Mouse (Mus musculus) T-helper 2 cell (primary cell): ENCODE measurements around the gene Wdr82.

Experiments used
- in situ Hi-C: fragments of 300-600 bp; cut with MboI, MseI; formaldehyde crosslinking; loops from one replicate; pipeline ENCODE4 v1.15.1; 2025; ENCODE audit warnings: high pct_unique_total_duplicates

Wdr82 gene

DNA sequence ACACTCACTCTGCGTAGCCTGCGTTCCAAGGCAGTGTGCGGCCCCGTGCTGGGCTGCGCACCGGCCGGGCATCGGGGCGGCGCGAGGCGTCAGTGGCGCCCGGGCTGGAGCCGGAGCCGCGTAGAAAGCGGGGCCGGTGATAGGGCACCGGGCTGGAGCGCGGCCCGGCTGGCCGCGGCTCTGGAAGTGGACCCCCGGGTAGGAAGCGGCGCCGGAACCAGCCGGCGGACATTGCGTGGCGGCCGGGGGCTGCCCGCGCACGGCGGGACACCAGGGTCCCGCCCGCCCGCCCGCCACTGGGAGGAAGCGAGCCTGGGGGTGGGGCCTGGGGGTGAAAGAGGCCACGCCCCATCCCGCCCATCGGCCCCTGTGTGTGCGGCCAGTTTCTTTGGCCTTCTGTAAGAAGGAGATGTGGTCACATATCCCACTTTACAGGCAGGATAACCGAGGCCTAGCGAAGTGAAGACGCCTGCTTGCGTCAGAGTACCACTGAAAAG, 28.3 kb downstream of the Wdr82 start:
- in situ Hi-C loops: no loop called here

DNA sequence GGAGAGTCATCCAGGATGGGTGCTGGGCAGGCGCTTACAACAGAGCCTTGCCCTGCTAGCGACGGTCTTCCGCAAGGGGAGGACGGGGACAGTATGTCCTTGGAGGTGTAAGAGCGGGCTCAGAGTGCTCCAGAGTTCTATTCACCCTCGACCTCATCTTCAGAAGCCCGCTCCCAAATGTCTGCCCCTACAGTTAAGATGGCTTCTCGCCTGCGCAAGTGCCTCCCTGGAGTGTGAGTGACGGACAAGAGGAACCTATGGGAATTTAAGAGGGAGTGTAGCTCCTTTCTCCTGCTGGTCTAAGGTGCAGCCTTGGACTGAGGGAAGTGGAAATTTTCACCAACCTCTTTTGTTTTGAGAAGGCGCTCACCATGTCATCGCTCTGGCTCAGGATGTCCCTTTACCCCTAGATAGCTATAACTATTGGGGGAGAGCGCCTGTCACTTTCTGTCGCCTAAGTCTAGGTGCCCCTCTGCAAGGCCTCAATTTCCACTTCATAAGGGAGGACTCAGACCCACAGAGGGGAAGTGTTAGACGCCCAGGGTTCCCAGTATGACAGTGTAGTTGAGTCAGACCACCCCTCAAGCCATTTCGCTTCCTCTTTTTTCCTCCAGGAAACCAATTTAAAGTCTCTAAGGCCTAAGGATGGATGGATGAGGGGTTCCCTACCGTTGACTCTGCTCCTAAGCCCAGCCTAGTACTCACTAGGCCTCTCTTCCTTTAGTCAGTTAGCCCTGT, 29.0 kb downstream of the Wdr82 start, which contains the start of gene Ppm1m:
Gene Ppm1m, minus strand, starts transcription at position 212 of the 738 bp plus-strand sequence.
- in situ Hi-C loops: loop anchor here (10.0 kb wide), 1 partner anchor 1545 kb away; no protein-coding TSS in a partner anchor

DNA sequence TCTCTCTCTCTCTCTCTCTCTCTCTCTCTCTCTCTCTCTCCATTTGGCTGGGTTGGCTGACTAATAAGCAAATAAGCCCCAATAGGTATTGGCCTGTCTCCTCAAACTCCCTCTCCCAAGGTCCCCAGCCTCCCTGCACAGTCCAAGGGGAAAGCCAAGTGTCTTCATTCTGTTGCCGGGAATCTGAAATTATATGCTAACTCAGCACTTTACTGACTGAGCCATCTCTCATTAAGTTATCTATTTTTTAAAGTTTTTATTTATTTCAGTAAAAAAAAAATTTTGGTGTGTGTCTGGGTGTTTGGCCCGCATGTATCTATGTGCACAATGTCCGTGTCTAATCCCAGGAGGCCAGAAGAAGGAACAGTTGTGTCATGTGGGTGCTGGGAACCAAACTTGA, 31.2 kb downstream of the Wdr82 start:
- in situ Hi-C loops: loop anchor here (10.0 kb wide), 1 partner anchor 1543 kb away; no protein-coding TSS in a partner anchor

DNA sequence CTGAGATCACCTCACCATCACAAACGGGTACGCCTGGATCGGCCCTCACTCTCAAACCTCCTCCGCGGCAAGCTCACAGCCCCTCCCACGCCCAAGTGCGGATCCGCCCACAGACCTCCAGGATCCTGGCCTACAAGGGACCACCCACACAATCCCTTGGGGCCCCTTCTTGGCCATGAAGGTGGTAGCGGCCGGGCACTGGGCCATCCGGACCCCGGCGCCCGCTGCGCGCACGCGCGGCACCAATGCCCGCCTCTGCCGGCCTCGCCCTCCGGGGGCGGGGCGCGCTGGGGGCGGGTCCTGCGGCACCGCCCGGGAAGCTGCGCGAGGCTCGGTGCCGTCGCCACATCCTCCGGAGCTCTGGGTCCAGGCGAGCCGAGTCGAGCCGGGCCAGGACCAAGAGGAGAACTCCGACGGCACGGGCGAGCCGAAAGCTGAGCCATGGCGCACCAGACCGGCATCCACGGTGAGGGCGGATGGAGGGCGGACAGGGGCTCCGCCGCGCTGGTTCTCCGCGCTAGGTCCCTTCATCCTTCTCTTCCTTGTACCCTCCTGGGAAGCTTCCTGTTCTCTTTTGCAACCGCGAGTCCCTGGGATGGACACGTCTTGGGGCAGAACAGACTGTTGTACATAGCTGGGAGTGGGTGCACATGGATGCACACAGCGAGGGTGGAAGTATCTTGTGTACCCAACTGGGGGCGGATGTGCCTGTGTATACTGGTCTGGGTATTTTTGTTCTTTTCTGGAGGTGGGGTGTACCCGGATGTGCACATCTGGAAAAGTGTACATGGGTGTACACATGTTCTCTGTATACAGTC, 32.3 kb downstream of the Wdr82 start, which contains the start of gene Twf2:
Gene Twf2, plus strand, starts transcription at position 290 of the 818 bp plus-strand sequence.
- in situ Hi-C loops: loop anchor here (10.0 kb wide), 1 partner anchor 1542 kb away; no protein-coding TSS in a partner anchor

DNA sequence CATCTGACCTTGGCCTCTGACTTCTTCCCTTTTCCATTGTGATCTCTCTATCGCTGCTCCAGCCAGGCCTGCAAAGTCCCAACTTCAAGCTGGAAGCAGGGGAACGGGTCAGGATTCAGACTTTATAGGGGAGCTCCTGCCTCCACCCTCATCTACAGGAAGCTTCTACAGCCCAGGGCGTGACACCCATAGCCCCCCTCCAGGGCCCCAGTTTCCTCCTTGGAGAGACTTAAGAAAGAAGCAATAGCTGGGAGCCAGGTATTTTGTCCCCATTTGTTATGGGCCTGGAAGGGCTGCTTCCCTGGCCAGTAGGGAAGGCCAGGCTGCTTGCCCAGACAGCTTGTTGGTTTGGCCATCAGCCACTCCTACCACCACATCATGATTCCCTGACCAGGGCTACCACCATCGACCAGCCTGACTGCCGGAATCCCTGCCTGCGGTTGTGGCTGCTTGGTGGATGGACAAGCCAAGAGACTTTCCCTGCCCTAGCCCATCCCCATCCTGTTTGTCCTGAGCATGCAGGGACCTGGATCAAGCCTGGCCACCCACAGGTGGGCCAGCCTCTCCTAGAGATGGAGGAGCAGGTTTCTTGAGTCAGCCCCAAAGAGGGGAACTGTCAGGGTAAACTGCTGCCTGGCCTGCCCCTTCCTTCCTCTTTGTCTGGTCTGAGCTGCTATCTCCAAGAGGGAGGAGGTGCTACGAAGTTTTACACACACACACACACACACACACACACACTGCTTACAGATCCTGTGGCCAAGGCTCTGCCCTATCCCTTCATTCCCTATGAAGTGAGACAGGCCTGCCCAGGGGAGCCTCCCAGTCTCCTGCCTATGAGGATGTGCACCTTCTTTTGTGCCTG, 33.5 kb downstream of the Wdr82 start:
- in situ Hi-C loops: loop anchor here (10.0 kb wide), 1 partner anchor 1541 kb away; no protein-coding TSS in a partner anchor

DNA sequence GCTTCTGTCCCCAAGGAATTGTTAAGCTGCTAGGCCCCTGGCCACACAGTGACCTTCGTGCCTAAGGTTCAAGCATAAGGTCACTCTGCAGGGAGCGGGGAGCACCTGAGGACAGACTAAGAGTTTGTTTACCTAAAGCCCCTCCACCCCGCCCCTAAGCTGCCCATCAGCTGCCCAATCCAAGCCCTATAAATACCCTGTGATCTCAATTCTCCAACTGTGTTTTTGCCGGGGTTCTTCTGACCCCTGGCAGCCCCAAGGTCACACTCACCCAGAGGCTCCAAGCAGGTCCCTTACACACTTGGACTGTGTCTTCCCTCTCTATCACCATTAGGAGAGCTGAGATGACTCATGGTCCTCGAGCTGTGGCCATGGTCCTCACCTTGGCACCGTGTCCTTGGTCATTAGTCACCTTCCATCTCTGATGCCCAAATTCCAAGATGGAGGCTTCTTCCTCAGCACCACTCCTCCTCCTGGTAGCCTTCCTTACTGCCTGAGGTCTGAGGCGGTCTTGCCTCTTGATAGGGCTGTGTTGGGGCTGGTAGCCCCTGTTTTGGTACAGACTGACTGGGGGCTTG, 35.1 kb downstream of the Wdr82 start:
- in situ Hi-C loops: loop anchor here (10.0 kb wide), 1 partner anchor 1539 kb away; no protein-coding TSS in a partner anchor

DNA sequence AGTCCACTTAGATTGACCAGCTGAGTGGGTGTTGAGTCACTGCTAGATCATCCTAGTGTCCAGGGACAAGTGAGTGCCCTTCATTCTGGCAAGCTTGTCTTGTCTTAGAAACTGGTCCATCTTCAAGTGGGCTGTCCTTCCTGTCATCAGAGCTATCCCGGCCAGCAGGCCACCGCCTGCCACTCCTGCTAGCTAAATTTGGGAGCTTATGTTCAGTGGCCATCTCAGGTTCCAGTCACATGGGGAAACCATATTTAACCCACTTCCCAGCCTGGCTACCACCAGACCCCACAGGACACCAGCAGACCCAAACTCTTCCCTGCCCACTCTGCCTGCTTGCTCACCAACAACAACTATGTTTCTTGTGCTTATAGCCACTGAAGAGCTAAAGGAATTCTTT, 35.8 kb downstream of the Wdr82 start:
- in situ Hi-C loops: loop anchor here (10.0 kb wide), 1 partner anchor 1538 kb away; no protein-coding TSS in a partner anchor

DNA sequence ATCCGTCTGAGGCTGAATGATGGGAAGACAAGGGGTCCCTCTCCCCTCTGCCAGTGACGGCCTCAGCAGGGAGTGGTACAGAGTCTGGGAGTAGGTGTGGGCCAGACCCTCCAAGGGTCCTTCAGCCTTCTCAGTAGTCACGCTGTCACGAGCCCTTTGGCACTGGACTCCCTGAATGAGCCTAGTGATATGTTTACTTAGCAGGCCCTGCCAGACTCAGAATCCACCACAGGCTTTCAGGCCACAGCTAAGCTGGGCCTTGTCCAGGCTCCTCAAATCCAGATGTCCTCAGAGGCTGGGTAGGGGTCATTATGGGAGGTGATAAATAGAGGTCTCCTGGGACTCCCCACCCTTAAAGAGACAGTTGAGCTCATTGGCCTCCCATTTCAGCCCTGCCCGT, 37.5 kb downstream of the Wdr82 start:
- in situ Hi-C loops: loop anchor here (10.0 kb wide), 1 partner anchor 1537 kb away; no protein-coding TSS in a partner anchor

DNA sequence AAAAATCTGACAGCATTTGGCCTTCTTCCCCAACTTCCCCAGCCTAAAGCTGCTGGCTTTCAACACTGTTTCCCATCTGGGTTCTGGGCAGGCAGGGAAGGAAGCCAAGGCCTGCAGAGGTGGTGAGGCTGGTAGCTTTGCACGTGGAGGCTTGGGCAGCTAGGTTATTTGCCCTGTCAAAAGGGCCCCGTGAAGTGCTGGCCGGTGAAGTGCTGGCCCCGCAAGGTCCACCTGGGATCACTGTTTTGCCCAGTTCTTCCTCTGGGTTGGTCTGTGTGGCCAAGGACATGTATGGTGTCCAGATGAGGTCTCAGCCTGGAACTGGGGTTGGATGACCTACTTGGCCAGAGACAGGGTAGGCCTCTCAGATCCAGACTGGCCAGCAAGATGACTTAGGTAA, 39.2 kb downstream of the Wdr82 start:
- in situ Hi-C loops: loop anchor here (10.0 kb wide), 1 partner anchor 1535 kb away; no protein-coding TSS in a partner anchor

DNA sequence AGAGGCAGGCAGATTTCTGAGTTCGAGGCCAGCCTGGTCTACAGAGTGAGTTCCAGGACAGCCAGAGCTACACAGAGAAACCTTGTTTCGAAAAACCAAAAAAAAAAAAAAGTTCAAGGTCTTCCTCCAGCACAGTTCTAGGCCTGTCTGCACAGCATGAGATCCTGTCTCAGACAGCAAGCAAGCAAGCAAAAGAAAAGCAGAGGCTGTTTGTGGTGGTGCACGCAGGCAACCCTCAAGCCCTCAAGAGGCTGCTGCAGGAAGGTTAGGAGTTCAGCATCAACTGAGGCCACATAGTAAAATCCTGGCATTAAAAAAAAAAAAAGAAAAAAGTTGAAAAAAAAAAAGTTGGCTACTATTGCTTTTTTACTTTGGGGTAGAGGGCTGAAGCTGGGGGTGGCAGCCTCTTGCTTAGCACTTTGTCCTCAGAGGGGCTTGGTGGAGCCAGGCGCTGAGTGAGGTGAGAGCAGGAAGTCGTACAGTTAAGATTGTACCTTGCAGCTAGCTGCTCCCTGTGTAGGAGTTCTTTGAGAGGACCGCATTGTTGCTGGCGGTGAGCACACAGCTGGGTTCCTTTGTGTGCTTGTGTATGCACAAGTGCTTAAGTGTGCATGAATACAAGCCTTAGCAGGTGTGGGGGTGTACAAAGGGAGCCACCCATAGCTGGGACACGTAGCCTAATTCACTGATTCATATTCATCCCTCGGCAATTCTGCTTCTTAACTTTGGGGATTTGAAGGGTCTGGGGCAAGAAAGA, 40.3 kb downstream of the Wdr82 start:
- in situ Hi-C loops: no loop called here

DNA sequence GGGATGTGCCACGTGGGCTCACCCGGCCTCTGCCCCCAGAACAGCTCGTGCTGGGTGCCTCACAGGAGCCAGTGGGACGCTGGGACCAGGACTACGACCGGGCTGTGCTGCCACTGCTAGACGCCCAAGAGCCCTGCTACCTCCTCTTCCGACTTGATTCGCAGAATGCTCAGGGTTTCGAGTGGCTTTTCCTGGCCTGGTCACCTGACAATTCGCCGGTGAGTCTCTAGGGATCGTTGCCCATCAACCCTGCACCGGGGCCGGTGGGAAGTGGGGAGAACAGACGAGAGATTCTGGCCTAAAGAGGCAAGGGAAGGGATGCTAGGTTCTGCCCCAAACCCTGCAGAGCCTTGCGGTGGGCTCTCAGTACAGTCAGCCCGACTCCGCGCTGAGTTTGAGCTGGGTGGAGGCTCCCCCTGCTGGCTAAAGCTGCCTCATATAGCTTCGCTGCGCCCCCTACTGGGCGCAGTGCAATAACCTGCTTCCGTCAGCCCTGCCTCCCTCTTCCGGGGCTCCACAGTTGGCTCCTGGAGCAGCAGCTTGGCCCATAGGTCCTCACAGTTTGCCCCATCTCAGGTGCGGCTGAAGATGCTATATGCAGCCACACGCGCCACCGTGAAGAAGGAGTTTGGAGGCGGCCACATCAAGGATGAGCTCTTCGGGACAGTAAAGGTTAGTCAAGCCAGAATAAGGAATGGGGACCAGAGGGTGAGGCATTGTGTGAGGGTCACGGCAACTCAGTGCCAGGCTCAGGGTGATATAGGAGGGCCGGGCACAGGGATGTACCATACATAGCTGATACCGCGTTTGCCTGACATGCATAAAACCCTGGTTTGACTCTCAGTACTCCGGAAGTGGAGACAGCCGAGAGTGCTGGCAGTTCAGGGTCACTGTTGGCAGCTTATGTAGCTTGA, 41.2 kb downstream of the Wdr82 start:
- in situ Hi-C loops: no loop called here

DNA sequence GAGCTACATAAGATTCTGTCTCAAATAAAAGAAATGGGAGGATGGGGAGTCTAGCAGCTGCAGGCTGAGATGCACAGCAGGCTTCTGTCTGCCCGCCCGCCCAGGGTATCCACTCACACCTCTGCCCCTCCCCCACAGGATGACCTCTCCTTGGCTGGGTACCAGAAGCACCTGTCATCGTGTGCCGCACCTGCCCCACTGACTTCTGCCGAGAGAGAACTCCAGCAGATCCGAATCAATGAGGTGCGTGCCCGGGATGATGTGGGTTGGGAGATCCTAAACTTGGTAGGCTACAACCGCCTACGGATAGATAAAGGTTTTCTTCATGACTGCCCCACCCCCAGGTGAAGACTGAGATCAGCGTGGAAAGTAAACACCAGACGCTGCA, 41.9 kb downstream of the Wdr82 start:
- in situ Hi-C loops: no loop called here

DNA sequence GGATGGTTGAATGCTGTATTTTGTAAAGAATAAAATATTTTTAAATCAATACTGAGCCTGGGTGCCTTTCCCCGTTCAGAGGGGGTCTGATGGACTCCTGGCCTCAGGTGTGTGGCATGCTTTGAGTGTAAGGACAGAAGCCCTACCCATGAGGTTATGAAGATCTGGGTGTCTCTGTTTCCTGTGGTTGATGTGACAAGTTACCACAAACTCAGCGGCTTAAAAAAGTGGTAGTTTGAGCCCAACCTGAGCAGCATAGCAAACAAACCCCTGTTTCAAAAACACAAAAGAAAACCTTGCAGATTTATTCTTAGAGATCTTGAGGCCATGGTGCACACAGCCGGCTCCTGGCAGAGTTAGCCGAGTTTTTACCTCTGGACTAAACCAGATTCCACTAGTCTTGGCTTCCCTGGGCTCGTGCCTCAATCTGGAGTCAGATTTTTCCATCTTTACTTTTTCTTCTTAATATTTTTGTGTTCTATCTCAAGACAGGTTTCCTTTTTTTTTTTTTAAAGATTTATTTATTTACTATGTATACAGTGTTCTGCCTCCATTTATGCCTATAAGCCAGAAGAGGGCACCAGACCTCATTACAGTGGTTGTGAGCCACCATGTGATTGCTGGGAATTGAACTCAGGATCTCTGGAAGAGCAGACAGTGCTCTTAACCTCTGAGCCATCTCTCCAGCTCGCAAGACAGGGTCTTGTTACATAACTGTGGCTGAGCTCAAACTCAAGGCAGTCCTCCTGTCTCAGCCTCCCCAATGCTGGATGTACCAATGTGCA, 44.8 kb downstream of the Wdr82 start:
- in situ Hi-C loops: no loop called here

DNA sequence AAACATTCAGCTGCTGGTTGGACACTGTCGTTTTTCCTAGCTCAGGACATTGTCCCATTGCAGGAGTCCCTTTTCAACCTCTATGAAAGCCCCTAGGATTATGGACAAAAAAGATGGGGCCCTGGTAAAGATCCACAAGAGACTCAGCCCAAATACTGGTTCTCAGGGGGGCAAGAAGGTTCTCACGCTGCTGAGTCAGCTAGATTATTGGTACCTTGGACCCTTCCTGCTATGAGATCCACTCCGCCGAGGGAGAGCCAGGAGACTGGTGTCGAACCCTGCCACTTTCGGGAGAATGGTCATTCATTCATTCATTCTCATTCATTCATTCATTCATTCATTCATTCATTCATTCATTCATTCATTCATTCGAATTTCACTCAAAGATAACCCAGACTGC, 46.2 kb downstream of the Wdr82 start:
- in situ Hi-C loops: no loop called here

DNA sequence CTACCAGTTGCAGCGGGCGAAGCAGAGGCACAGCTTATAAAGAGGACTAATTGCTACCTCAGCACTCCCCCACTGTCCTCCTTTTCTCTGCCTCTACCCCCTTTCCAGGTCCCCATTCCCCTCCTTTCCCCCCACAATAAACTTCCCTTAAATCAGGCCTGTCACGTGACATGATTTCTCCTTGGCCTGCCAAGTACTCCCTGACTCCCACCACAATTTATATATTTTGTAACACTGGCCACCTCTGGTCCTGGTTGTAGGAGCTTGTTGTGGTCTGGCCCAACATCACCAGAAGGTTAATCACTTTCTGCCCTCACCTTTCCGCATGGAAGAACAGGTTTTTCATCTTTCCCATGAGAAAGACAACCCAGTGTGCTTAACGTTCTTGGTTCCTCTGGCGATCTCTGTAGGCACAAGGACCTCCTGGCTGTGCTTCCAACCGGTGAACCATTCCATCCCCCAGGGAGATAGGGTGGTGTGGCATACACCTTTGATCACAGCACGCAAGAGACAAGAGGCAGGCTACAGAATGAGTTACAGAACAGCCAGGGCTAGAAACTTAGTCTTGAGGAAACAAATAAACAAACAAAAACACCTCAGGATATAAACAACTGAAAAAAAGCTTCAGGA, 50.3 kb downstream of the Wdr82 start:
- in situ Hi-C loops: no loop called here

DNA sequence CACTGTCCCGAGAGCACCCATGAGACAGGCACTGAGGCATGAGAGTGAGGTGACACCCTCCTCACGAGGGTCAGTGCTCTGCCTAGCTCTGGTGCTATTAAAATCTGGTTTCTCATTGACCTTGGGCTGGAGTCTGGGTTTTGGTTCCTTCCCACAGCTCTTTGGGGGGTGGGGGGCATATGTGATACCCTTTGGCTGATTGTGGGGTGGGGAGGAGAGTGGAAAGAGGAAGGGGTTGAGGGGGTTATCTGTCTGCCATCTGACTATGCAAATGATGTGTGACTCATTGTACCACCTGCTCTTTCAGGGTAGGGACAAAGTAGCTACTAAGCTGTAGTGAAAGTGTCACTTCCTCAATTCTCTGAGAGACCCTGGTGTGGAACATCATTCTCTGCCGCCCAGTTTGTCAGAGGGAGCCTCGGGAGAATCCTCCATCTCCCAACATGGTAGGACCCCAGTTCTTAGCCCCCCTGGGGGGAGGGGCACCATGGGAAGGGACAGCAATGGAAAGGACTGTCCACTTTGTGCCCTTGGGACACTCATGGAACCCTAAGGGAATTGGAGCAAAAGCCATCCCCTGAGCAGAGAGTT, 51.6 kb downstream of the Wdr82 start, which contains the start of gene Tlr9:
Gene Tlr9, plus strand, starts transcription at position 338 of the 591 bp plus-strand sequence.
- in situ Hi-C loops: no loop called here

DNA sequence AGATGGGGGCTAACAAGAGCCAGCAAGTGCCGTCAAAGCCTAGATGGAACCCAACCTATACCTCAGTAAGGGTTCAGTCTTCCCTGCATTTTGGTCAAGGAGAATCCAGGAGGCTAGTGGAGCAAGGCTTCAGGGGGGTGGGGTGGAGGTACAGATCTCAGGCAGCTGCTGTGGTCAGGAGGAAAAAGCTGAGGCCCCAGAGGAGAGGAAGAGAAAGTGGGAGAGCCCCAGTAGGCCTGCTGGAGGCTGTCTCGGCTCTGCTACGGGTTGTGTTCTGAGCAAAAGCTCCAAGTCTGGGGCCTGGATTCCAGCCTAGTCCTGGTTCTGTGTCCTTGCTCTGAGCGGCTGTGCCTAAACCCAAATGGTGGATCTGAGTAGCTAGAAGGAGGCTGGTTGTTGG, 52.3 kb downstream of the Wdr82 start:
- in situ Hi-C loops: no loop called here
